Mouse (Mus musculus) neural tube, embryonic 11.5 days (tissue): ENCODE measurements at regions not wholly inside any gene's neighbourhood (a gene's known extent, or its start where the extent isn't known, plus 50 kb on each side); places are given as distances from the start of the nearest gene placed in this dataset.

Source experiments
- ATAC-seq: fragments of 200-750 bp; cut with Nextera tagmentation; 2 replicates; pipeline ENCODE4 v1.8.0; 2017; ENCODE audit warnings: moderate number of reproducible peaks, mild to moderate bottlenecking, moderate TSS enrichment, moderate library complexity; ENCODE audit not compliant: insufficient read depth, low FRiP score, low TSS enrichment
- DNase-seq: peaks from one replicate; pipeline ENCODE4 v3.0.0-alpha.2; 2015; ENCODE audit warnings: low spot score
- H3K27ac ChIP-seq: fragments of 300-500 bp; sonication (generic); 2 replicates; pipeline ENCODE4 v1.5.1; 2014; ENCODE audit warnings: low read depth, mild to moderate bottlenecking, low read length
- H3K27me3 ChIP-seq: fragments of 300-500 bp; sonication (generic); 2 replicates; pipeline ENCODE4 v1.6.1; 2014; ENCODE audit warnings: mild to moderate bottlenecking, low read length, mixed read lengths; ENCODE audit not compliant: control insufficient read depth, insufficient read depth
- H3K36me3 ChIP-seq: fragments of 300-500 bp; sonication (generic); 2 replicates; pipeline ENCODE4 v1.6.1; 2014; ENCODE audit warnings: mild to moderate bottlenecking, low read length, moderate library complexity, mixed read lengths; ENCODE audit not compliant: control insufficient read depth, insufficient read depth
- H3K4me1 ChIP-seq: fragments of 300-500 bp; sonication (generic); 2 replicates; pipeline ENCODE4 v1.6.1; 2014; ENCODE audit warnings: low read length, mixed read lengths; ENCODE audit not compliant: control insufficient read depth, insufficient read depth
- H3K4me2 ChIP-seq: fragments of 300-500 bp; sonication (generic); 2 replicates; pipeline ENCODE4 v1.6.1; 2014; ENCODE audit warnings: low read depth, mild to moderate bottlenecking, moderate library complexity
- H3K4me3 ChIP-seq: fragments of 300-500 bp; sonication (generic); 2 replicates; pipeline ENCODE4 v1.5.1; 2014; ENCODE audit warnings: low read depth, low read length
- H3K9ac ChIP-seq: fragments of 300-500 bp; sonication (generic); 2 replicates; pipeline ENCODE4 v1.6.1; 2014; ENCODE audit warnings: mild to moderate bottlenecking, low read length
- H3K9me3 ChIP-seq: fragments of 300-500 bp; sonication (generic); 2 replicates; pipeline ENCODE4 v1.6.1; 2016; ENCODE audit warnings: low read length; ENCODE audit not compliant: control insufficient read depth
- WGBS: fragments of 180-500 bp; shearing (Covaris S2); extraction: QIAGEN DNeasy Blood & Tissue Kit; methylation state at CpG from one replicate; pipeline ENCODE4 v1.1.7; 2014; 5-methylcytosine and 5-hydroxymethylcytosine counted together

DNA sequence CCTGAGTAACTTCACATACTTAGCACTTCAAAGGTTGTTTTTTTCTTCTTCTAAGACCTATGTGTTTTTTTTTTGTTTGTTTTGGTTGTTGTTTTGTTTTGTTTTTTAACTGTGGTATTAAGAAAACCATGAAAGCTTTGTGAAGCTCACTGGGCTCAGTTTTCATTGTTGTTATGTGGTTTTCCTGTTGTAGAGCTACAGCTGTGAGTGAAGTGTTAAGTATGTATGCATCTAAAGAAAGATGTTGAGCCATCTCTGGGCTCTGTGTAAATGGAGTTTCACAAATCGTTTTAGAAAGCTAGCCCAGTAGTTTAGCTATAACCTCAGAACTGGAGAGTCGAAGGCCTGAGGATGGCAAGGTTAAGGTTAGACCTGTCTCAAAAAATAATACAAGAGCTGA, 158.4 kb upstream of the Stt3b start:
- H3K4me2 ChIP-seq: no peak overlapping the region
- no peak overlapping the region for H3K4me3 ChIP-seq
- no peaks in the 10 kb centered on the region for H3K4me1 ChIP-seq
- H3K9ac ChIP-seq: no peak overlapping the region
- ATAC-seq (no peak), DNase-seq (no peak)
- H3K27me3 ChIP-seq: no peaks in the 10 kb centered on the region
- 89% methylated on average over 2 of the region's 2 CpGs for WGBS
- no peak overlapping the region for H3K27ac ChIP-seq
- no peaks in the 10 kb centered on the region for H3K9me3 ChIP-seq
- no peaks in the 10 kb centered on the region for H3K36me3 ChIP-seq

DNA sequence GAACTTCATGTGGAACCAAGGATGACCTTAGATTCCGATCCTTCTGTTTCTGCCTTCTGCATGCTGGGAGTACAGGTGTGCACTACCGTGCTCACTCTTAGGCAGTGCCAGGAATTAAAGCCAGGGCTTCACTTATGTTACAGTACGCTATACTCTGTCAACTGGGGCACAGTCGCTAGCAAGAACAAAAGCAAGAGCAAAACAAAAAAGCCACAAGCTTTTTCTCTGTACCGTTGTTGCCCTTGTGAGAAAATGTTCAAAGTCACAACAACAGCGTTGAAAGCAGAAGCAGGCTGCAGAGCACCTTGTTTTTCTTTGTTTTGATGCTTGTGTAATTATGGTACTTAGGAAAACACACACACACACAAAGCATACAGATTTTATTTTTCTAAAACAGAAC, 161.4 kb upstream of the Stt3b start:
- DNase-seq (no peak), ATAC-seq (no peak)
- no peak overlapping the region for H3K9ac ChIP-seq
- H3K4me1 ChIP-seq: no peaks in the 10 kb centered on the region
- H3K4me2 ChIP-seq: no peak overlapping the region
- H3K36me3 ChIP-seq: no peaks in the 10 kb centered on the region
- H3K4me3 ChIP-seq: no peak overlapping the region
- H3K27ac ChIP-seq: no peak overlapping the region
- no peaks in the 10 kb centered on the region for H3K27me3 ChIP-seq
- no peaks in the 10 kb centered on the region for H3K9me3 ChIP-seq
- WGBS: 89% methylated on average over 6 of the region's 6 CpGs

DNA sequence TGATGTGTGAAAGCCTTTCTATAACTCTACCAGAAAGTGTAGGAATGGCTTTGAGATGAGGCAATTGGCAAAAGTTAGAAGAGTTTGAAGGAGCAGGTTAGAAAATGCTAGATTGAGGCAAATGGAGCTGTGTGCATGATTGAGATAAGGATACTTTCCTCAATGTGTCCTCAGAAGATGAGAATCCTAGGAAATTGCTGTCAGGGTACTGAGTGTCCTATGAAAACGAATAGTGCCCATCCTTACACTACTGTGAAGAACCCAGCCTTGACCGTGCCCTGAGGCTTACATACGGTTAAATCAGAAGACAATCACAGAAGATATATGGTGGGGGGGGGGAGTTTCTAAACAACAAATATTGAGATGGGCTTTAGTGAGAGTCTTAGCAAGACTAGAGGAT, 162.8 kb upstream of the Stt3b start:
- H3K4me2 ChIP-seq: no peak overlapping the region
- H3K9me3 ChIP-seq: no peaks in the 10 kb centered on the region
- 92% methylated on average over 3 of the region's 3 CpGs for WGBS
- no peak overlapping the region for H3K4me3 ChIP-seq
- H3K9ac ChIP-seq: no peak overlapping the region
- no peak overlapping the region for H3K27ac ChIP-seq
- H3K27me3 ChIP-seq: no peaks in the 10 kb centered on the region
- no peak for DNase-seq
- no peak for ATAC-seq
- H3K4me1 ChIP-seq: no peaks in the 10 kb centered on the region
- H3K36me3 ChIP-seq: no peaks in the 10 kb centered on the region

DNA sequence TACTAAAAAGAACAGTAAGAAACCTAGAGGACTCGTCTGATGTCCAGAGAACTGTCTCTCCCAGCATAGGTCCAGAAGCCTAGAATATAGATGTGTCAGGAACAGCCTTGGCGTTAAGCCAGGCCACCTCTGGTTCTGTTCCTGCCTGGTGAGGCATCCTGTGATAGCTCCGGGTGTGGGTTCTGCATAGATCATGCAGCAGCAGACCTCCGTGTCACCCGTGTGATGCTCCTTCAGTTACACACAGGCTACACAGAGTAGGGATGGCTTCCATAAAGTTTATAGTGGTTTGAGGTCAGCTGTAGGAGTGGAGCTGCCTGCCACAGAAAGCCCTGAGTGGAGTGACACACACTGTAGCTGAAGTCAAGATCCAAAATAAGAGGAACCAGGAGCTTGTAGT, 163.6 kb upstream of the Stt3b start:
- WGBS: 87% methylated on average over 5 of the region's 5 CpGs
- Histone ChIP-seq H3K27me3 (no peaks in the 10 kb centered on the region), H3K4me1 (peaks cover 3% of the 10 kb centered on the region; the same call in 1 of the 2 replicates), H3K9ac (no peak overlapping the region), H3K4me3 (no peak overlapping the region), H3K36me3 (no peaks in the 10 kb centered on the region), H3K9me3 (no peaks in the 10 kb centered on the region), H3K4me2 (no peak overlapping the region), H3K27ac (no peak overlapping the region)
- ATAC-seq: no peak
- no peak for DNase-seq

DNA sequence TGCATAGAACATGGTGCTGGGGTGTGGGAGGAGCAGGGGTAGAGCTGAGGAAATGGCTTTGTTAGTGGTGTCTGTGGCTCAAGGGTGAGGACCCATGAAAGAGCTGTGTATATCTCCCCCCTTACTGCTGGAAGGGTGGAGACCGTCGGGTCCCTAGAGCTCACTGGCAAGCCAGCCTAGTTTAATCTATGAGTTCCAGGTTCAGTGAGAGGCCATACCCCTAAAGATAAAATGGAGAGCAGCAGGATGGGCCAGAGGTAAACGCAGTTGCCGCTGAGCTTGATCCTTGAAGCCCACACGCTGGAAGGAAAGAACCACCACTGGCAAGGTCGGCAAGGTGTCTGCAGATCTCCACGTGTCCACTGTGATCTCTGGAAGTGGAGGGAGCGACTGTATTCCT, 164.1 kb upstream of the Stt3b start:
- no peak overlapping the region for H3K9ac ChIP-seq
- no peak for DNase-seq
- no peaks in the 10 kb centered on the region for H3K9me3 ChIP-seq
- no peak for ATAC-seq
- peaks cover 3% of the 10 kb centered on the region; the same call in 1 of the 2 replicates for H3K4me1 ChIP-seq
- H3K4me3 ChIP-seq: no peak overlapping the region
- H3K36me3 ChIP-seq: no peaks in the 10 kb centered on the region
- H3K27ac ChIP-seq: no peak overlapping the region
- no peak overlapping the region for H3K4me2 ChIP-seq
- H3K27me3 ChIP-seq: no peaks in the 10 kb centered on the region
- WGBS: 90% methylated on average over 8 of the region's 8 CpGs

DNA sequence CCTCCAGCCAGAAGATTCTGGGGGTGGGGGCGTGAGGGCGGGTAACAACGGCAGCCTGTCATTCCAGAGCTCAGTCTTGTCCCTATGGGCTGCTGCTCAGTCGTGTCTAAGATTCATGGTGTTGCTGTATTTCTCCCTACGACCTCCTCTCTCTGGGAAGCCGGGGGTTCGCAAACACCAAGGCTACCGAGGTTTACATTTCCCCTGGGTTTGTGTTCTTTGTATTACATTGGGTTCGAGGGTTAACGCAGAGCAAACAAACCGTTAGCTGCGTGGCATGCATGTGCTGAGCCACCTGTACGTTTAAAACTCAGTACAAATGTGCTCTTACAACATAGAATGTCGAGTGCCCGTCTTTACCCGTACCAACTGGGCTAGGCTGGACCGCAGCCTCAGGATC, 166.0 kb upstream of the Stt3b start:
- Histone ChIP-seq H3K27ac (no peak overlapping the region), H3K4me2 (no peak overlapping the region), H3K4me3 (no peak overlapping the region), H3K36me3 (no peaks in the 10 kb centered on the region), H3K9ac (no peak overlapping the region), H3K4me1 (peaks cover 3% of the 10 kb centered on the region; the same call in 1 of the 2 replicates), H3K27me3 (no peaks in the 10 kb centered on the region), H3K9me3 (no peaks in the 10 kb centered on the region)
- ATAC-seq (no peak), DNase-seq (no peak)
- 72% methylated on average over 17 of the region's 17 CpGs for WGBS

DNA sequence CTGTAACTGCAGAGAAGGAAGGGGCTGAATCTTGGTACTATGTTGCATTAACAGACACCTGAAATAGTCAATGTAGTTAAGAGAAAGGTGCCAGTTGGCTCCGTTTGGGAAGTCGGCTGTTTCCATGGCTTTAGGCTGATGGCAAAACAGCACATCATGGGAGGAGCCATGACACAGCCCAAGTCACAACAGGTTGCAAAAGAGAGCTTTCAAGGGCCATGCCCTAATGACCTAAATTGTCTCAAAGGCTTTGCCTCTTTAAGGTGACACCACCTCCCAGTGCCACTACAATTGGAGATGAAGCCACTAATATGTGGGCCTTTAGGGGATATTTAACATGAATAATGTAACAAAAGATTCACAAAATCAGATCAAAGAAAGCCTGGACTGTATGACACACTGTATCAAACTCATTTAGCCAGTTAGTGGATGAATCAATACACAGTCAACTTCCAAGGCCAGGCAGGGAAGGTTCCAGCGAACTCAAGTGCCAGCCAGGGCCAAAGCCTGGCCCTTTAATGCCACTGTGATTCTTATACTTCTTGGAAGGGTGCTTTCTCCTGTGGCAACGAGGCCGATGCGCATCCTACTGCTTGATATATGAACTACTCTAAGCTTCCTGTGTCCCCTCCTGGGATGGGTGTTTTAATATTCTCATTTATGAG, 167.5 kb upstream of the Stt3b start:
- Histone ChIP-seq H3K9ac (no peak overlapping the region), H3K4me3 (no peak overlapping the region), H3K36me3 (no peaks in the 10 kb centered on the region), H3K4me2 (no peak overlapping the region), H3K27ac (no peak overlapping the region), H3K4me1 (peaks cover 3% of the 10 kb centered on the region; the same call in 1 of the 2 replicates), H3K9me3 (no peaks in the 10 kb centered on the region), H3K27me3 (no peaks in the 10 kb centered on the region)
- DNase-seq (no peak), ATAC-seq (no peak)
- WGBS: 87% methylated on average over 6 of the region's 6 CpGs

DNA sequence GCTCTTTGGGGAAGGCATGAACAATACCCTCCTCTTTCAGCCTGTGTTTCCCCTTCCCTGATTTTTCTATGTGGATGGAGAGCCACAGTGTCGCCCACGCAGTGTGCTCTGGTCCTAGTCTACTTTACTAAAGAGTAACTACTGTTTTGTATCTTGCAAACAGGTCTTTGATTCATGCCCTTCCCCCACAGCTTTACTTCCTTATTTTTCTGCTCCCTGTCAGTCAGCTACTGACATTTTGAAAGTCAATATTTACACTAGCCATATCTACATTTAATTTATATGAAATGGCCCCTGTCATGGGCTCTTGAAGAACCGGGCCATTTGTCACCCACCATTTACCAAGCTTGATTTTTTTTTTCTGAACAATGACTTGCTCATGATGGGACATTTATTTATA, 168.7 kb upstream of the Stt3b start:
- Histone ChIP-seq H3K9me3 (no peaks in the 10 kb centered on the region), H3K36me3 (no peaks in the 10 kb centered on the region), H3K4me3 (no peak overlapping the region), H3K27ac (no peak overlapping the region), H3K4me1 (peaks cover 3% of the 10 kb centered on the region; the same call in 1 of the 2 replicates), H3K4me2 (no peak overlapping the region), H3K9ac (no peak overlapping the region), H3K27me3 (no peaks in the 10 kb centered on the region)
- DNase-seq (no peak), ATAC-seq (no peak)
- WGBS: 67% methylated on average over 3 of the region's 3 CpGs

DNA sequence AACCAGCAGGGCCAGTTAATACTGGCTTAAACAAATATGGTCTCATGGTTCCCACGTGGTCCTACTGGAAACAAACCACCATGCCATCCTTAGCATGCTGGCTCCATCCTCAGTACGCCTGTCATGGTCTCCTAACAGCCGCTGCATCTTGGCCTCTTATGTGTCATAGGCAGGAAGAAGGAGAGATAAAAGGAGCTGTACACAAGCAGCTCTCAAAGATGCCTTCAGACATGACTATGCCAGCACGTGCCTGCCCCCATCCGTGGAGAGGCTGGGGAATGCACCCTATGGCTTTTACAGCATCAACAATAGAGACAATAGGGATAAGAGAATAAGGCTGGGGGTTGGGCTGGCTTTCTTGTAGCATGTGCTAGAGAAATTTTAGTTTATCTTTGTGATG, 171.0 kb upstream of the Stt3b start:
- DNase-seq (no peak), ATAC-seq (no peak)
- no peak overlapping the region for H3K27ac ChIP-seq
- no peak overlapping the region for H3K4me3 ChIP-seq
- H3K27me3 ChIP-seq: no peaks in the 10 kb centered on the region
- no peaks in the 10 kb centered on the region for H3K9me3 ChIP-seq
- no peaks in the 10 kb centered on the region for H3K36me3 ChIP-seq
- peaks cover 3% of the 10 kb centered on the region; the same call in 1 of the 2 replicates for H3K4me1 ChIP-seq
- no peak overlapping the region for H3K9ac ChIP-seq
- no peak overlapping the region for H3K4me2 ChIP-seq
- WGBS: 69% methylated on average over 5 of the region's 5 CpGs
